Mouse (Mus musculus): ENCODE data around the gene Ikbkg. TPM values are rescaled to one million over a fixed set of nuclear protein-coding genes. Genes with fewer than 3 reads are reported as not detected.
"Not testable (repeated sequence)": the region's sequence is repeated elsewhere in the genome, so short reads cannot be mapped to it uniquely, and the experiment has no call there.

The Ikbkg gene
- 15.4 and 18.8 TPM in 2 replicates for polyA plus RNA-seq (2015; fragmentation: Nextera tagmentation; extraction: Ambion mirVana)

DNA sequence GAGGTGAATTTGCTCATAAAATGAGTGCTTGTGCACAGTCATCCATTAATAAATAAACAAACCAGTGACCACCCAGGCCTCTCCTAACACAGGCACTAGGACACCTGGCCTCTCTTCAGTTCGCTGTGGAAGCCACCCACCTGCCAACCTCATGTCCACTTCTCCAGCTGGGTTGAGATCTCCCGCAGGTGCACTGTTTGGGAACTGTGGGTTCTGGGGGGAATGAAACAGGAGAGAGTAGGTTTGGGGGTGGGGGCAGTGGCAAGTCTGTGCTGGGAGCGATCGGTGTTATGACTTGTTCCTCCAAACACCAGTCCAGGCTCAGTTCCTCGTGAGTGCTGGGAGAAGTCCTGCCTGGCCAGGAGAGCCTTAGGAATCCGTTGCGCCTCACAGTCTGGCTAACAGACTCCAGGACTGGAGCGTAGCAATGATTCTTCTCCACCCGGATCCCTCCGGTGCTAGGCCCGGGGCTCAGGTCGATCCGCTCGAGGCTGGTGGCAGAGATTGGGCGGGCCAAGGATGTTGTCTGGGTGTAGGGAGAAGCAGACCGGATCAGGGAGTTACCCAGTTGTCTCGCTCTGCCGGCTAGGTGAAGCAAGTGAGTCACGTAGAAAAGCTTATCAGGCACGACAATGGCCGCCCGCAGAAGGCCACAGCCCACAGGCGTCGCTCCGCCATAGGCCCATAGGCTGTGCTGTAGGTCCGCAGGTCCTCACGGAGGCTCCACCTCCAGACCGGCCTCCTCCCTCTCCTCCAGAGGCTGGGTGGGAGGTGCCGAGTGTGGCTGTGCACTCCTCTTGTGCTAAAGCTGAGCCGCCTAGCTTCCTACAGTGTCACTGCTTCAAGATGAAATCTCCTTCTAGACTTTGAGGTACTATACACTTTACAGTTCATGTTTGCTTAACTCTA, at the start of gene Ikbkg, which contains the start of gene Fam3a:
TSS of gene Ikbkg (plus strand) at position 756 of the 909 bp plus-strand sequence.
TSS of gene Fam3a (minus strand) at position 738 of the 909 bp plus-strand sequence.
- no peaks in the 10 kb centered on the region for H3K27me3 ChIP-seq
- 22% methylated on average over 30 of the region's 30 CpGs for WGBS
- no peaks in the 10 kb centered on the region for H3K36me3 ChIP-seq
- peak; percentile 100 for ATAC-seq (ENCODE audit: low FRiP score)
- H3K4me2 ChIP-seq, result peak within 1 kb of the TSS; percentile 65
- H3K9ac ChIP-seq, result peak within 1 kb of the TSS; percentile 78
- peak within 1 kb of the TSS; percentile 88 for H3K27ac ChIP-seq
- peak within 1 kb of the TSS; percentile 51 for H3K4me3 ChIP-seq
- H3K4me1 ChIP-seq (replicated peaks), result peaks cover 7% of the 10 kb centered on the region
- no peaks in the 10 kb centered on the region for H3K9me3 ChIP-seq

DNA sequence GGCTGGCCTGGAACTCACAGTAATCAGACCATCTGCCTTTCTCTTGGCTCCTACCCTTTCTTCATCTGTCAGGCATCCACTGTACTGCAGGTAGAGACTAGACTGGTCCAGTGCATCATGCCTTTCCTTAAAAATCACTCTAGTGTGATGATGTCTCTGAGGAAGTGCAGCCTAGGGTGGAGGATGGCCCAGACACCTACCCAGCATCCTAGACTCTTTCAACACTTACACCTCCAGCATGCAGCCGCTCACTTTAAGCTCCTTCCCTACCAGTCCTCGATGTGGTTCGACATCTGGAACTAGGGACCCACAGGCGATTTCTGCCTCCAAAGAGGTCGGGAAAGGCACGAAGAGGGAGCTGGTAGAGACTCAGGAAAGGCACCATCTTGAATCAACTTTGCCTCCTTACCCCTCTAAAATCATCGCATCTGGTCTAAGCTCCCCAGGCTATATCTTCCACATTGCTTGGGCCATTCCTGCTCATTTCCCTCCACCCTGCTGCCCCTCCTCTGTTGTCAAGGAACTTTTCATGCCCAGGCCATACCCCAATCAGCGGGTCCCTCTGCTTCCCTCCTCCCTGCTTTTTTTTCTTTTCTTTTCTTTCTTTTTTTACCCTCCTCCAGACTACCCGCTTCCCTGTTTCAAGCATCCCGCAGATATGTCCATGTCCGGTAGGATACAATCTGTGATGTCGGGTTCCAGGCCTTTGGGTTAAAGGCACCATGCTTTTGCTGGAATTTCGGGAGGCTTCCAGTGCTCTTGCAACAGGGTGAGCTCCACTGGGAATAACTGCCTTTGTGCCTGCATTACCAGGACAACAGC, 40.2 kb upstream of the Ikbkg start:
- H3K4me3 ChIP-seq, result peak overlapping the region; percentile 45
- H3K27me3 ChIP-seq, result no peaks in the 10 kb centered on the region
- peak overlapping the region; percentile 69 for H3K9ac ChIP-seq
- 0 out of 2 replicates have a peak, but pooled peaks cover 4% of the 10 kb centered on the region for H3K4me1 ChIP-seq (replicated peaks)
- peak overlapping the region; percentile 59 for H3K4me2 ChIP-seq
- WGBS, result 19% methylated on average over 13 of the region's 13 CpGs
- no peaks in the 10 kb centered on the region for H3K36me3 ChIP-seq
- H3K9me3 ChIP-seq, result no peaks in the 10 kb centered on the region
- peak; percentile 83 for ATAC-seq (ENCODE audit: low FRiP score)
- peak overlapping the region; percentile 79 for H3K27ac ChIP-seq

- Histone ChIP-seq H3K27ac (peak within 1 kb of the TSS; percentile 79), H3K9ac (peak within 1 kb of the TSS; percentile 69), H3K4me3 (peak within 1 kb of the TSS; percentile 45), H3K9me3 (no peaks in the 10 kb centered on the region), H3K27me3 (no peaks in the 10 kb centered on the region), H3K4me1 (replicated peaks) (0 out of 2 replicates have a peak, but pooled peaks cover 4% of the 10 kb centered on the region), H3K36me3 (no peaks in the 10 kb centered on the region), H3K4me2 (peak within 1 kb of the TSS; percentile 59)
- ATAC-seq (ENCODE audit: low FRiP score), result peak; percentile 88
- 30% methylated on average over 16 of the region's 22 CpGs for whole genome bisulfite sequencing
Observed at GRCm38 (mm10) chrX:74353467-74353770, 39.7 kb upstream of the Ikbkg start, which contains the start of gene Lage3. Gene Lage3, minus strand, starts transcription at chrX:74353618.

DNA sequence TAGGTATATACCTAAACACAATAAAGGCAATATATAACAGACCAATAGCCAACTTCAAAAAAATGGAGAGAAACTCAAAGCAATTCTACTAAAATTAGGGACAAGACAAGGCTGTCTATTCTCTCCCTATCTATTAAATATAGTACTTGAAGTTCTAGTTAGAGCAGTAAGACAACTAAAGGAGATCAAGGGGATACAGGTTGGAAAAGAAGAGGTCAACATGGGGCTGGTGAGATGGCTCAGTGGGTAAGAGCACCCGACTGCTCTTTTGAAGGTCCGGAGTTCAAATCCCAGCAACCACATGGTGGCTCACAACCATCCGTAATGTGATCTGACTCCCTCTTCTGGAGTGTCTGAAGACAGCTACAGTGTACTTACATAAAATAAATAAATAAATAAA, 36.0 kb upstream of the Ikbkg start:
- not testable (repeated sequence) for ATAC-seq (ENCODE audit: low FRiP score); H3K4me2 ChIP-seq

DNA sequence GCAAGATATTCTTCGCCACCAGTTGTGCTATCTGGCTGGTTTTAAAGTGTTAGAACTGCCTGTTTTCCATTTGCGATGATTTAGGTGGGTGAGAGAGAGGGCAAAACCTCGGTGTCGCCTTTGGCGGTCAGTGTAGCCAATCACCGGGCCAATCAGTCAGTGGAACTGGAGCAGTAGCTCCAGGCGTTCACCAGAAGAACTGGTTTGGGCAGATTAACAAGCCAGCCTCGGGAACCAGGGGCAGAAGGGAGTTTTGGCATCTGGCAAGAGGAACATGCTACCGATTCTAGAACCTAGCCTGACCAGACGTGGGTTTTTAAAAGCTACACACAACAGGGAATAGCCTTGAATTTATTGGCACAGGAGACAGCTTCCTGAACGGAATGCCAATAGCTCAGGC, 33.9 kb upstream of the Ikbkg start:
- Histone ChIP-seq H3K4me2 (no peak overlapping the region), H3K4me3 (no peak overlapping the region), H3K4me1 (replicated peaks) (no peaks in the 10 kb centered on the region), H3K36me3 (no peaks in the 10 kb centered on the region), H3K9me3 (no peaks in the 10 kb centered on the region), H3K27me3 (no peaks in the 10 kb centered on the region), H3K9ac (no peak overlapping the region), H3K27ac (no peak overlapping the region)
- WGBS, result 59% methylated on average over 11 of the region's 11 CpGs
- no peak for ATAC-seq (ENCODE audit: low FRiP score)

More for the DNA sequence above, 36.0 kb upstream of the Ikbkg start:
- H3K4me3 ChIP-seq; H3K27me3 ChIP-seq; H3K9me3 ChIP-seq; H3K27ac ChIP-seq; H3K36me3 ChIP-seq; H3K4me1 ChIP-seq (replicated peaks); H3K9ac ChIP-seq: not testable (repeated sequence)
- WGBS, result 84% methylated on average over 3 of the region's 3 CpGs

- no peaks in the 10 kb centered on the region for H3K36me3 ChIP-seq
- no peaks in the 10 kb centered on the region for H3K27me3 ChIP-seq
- H3K27ac ChIP-seq, result peak overlapping the region; percentile 80; the same call in 1 of the 2 replicates
- H3K4me3 ChIP-seq, result peak overlapping the region; percentile 59
- peak overlapping the region; percentile 82 for H3K9ac ChIP-seq
- 0 out of 2 replicates have a peak, but pooled peaks have one; percentile 6 for ATAC-seq (ENCODE audit: low FRiP score)
- peaks cover 19% of the 10 kb centered on the region for H3K4me1 ChIP-seq (replicated peaks)
- peak overlapping the region; percentile 65 for H3K4me2 ChIP-seq
- H3K9me3 ChIP-seq, result no peaks in the 10 kb centered on the region
- 68% methylated on average over 10 of the region's 10 CpGs for WGBS
Observed at GRCm38 (mm10) chrX:74367512-74367911, 25.6 kb upstream of the Ikbkg start.

DNA sequence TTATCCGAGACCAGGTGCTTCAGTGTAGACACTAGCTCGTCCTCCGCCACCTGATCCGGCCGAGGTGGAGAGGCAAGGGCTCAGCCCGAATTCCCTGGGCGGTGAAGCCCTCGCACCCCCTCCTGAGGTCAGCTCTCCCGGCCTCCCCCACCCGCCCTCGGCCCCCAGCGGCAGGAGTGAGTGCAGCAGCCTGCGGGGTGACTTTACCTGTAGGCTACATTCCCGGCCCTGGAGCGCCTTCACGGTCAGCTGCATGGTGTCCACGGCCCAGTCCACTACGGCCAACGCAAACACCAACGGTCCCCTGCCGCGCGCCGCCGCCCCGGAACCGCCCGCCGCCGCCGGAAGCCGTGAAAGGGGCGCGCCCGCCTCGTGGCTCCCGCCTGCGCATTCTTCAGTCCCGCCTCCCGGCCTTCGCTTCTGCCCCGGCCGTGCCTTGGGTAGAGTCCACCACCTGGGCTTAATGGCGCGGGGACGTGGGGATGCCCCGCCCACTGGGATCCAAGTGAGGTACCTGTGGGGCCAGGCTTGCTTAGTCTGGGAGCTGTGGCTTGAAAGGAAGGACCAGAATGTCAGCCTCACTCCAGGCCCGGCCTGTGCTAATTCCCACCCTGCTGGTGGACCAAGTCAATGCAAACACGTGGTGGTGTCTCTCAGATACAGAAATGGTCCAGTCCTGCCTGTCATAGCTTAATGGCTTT, 24.7 kb upstream of the Ikbkg start:
- H3K4me2 ChIP-seq, result peak overlapping the region; percentile 65
- no peaks in the 10 kb centered on the region for H3K36me3 ChIP-seq
- H3K9me3 ChIP-seq, result no peaks in the 10 kb centered on the region
- H3K27me3 ChIP-seq, result no peaks in the 10 kb centered on the region
- peak overlapping the region; percentile 80 for H3K27ac ChIP-seq
- ATAC-seq (ENCODE audit: low FRiP score), result peak; percentile 78
- peak overlapping the region; percentile 59 for H3K4me3 ChIP-seq
- WGBS, result 15% methylated on average over 25 of the region's 49 CpGs
- H3K9ac ChIP-seq, result peak overlapping the region; percentile 82
- H3K4me1 ChIP-seq (replicated peaks), result peaks cover 21% of the 10 kb centered on the region

DNA sequence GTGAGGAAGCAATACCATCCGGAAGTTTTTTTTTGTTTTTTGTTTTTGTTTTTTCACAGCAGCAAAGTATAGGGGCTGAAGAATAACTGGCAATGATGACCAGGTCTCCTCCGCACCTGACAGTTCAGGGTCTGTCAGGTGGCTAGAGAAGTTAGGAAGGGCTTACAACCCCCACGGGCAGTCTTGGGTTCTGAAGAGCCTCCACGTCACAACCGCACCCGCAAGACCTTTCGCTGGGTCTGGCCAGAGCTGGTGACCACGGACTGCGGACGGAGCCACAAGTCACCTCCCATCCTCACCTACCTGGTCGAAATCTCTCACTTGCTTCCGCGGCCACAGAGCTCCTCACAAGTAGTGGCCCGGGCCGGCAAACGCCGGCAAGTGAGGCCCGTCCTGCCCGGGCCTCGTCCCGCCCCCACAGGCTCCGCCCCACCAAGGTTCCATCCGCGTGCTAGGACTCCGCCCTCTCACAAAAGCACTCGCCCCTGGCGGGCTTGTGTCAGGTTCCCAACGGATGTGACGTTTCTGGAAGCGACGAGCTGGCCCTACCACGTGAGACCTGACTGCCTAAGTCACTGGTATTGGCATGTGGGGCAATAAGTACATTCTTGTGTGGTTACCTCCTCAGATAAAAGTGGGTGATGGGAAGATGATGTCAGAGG, 20.1 kb upstream of the Ikbkg start, which contains the start of the genes Ubl4a and Slc10a3:
TSS of gene Ubl4a (minus strand) at position 331 of the 662 bp plus-strand sequence.
TSS of gene Slc10a3 (minus strand) at position 462 of the 662 bp plus-strand sequence.
- Histone ChIP-seq H3K4me3 (peak within 1 kb of the TSS; percentile 43), H3K27ac (no peak within 1 kb of the TSS), H3K4me1 (replicated peaks) (peaks cover 9% of the 10 kb centered on the region; the same call in 1 of the 2 replicates), H3K36me3 (no peaks in the 10 kb centered on the region), H3K27me3 (no peaks in the 10 kb centered on the region), H3K4me2 (peak within 1 kb of the TSS; percentile 62), H3K9me3 (no peaks in the 10 kb centered on the region), H3K9ac (peak within 1 kb of the TSS; percentile 65)
- peak; percentile 92 for ATAC-seq (ENCODE audit: low FRiP score)
- 20% methylated on average over 32 of the region's 32 CpGs for WGBS

DNA sequence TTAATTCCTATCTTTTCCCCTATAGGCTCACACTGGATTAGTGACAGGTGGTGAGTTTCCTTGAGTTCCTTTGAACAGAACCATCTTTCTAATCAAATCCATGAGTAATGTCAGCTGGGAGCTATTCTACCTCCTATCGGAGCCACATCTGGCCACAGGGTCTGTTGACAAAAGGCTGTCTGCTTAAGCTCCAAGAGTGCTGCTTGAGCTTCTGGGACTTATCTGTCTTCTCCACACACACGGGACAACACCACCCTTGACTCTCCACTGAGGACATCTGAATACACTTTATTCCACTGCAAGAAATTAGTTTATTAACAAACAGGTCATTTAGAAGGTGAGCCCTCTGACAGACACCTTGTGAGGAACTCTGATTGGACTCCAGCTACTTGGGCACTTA, 8.6 kb upstream of the Ikbkg start:
- H3K4me2 ChIP-seq, result no peak overlapping the region
- no peak overlapping the region for H3K9ac ChIP-seq
- no peak overlapping the region for H3K27ac ChIP-seq
- H3K36me3 ChIP-seq, result peaks cover 19% of the 10 kb centered on the region
- no peak overlapping the region for H3K4me3 ChIP-seq
- H3K4me1 ChIP-seq (replicated peaks), result no peaks in the 10 kb centered on the region
- H3K9me3 ChIP-seq, result no peaks in the 10 kb centered on the region
- no peaks in the 10 kb centered on the region for H3K27me3 ChIP-seq
- ATAC-seq (ENCODE audit: low FRiP score), result no peak
- 81% methylated on average over 2 of the region's 2 CpGs for WGBS

- no peak overlapping the region for H3K4me2 ChIP-seq
- no peak overlapping the region for H3K27ac ChIP-seq
- H3K4me1 ChIP-seq (replicated peaks), result peaks cover 7% of the 10 kb centered on the region
- ATAC-seq (ENCODE audit: low FRiP score), result no peak
- no peaks in the 10 kb centered on the region for H3K27me3 ChIP-seq
- H3K9me3 ChIP-seq, result no peaks in the 10 kb centered on the region
- no peak overlapping the region for H3K9ac ChIP-seq
- H3K4me3 ChIP-seq, result no peak overlapping the region
- H3K36me3 ChIP-seq, result peaks cover 19% of the 10 kb centered on the region
Observed at GRCm38 (mm10) chrX:74388153-74388552, 4.9 kb upstream of the Ikbkg start.

DNA sequence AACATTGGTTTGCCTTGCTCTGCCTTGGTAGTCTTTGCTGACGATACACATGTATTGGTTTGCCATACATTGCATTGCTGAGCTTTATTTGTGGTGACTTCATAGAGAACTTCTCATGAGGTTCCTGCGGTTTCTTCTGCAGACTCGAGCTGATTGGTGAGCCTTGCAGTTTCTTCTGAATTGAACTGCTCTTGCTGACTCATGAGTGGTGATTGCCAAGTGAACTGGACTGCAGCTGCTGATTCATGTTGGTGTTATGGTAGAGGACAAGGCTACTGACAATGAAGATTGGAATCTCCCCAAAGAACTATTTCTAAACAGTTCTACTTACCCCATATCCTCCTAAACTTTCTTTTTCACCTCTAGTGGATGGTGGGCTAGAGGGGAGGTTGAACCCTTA, 7.0 kb downstream of the Ikbkg start:
- Histone ChIP-seq H3K36me3 (no peaks in the 10 kb centered on the region), H3K27ac (no peak overlapping the region), H3K27me3 (no peaks in the 10 kb centered on the region), H3K4me2 (no peak overlapping the region), H3K9ac (no peak overlapping the region), H3K4me3 (no peak overlapping the region), H3K9me3 (no peaks in the 10 kb centered on the region), H3K4me1 (replicated peaks) (no peaks in the 10 kb centered on the region)
- ATAC-seq (ENCODE audit: low FRiP score), result no peak
- 88% methylated on average over 3 of the region's 3 CpGs for WGBS

Measured in hindbrain, embryonic 13.5 days (tissue).